In genomic region chr1:171375646-171376097, GRCm38 (mm10) we compare ENCODE assay signal across 11 mouse cellular contexts. TPM values are rescaled to one million over a fixed set of nuclear protein-coding genes. Genes with fewer than 3 reads are reported as not detected.
A peak's percentile ranks its signal among the peaks of the same experiment; 100 is the strongest.
DNase-seq lines count a peak whose midpoint lies in the region; ATAC-seq and TF ChIP-seq lines count a peak whose summit lies in the region.
"Had no signal": no experiment of that assay in that cellular context is flagged by ENCODE, and none has a peak within 500 bp of the region (broad histone marks: within the 10 kb centered on the region; RNA-seq: fewer than 3 reads in every experiment).

No protein-coding gene starts in this region.

- peak overlapping the region; percentile 46 for H3K4me3 ChIP-seq in E14TG2a.4 (replicated peaks; ENCODE audit: low read length)
- no peak overlapping the region for H3K4me3 ChIP-seq in limb, embryonic 15.5 days
- H3K4me3 ChIP-seq: forebrain, embryonic 13.5 days; heart, embryonic 15.5 days had no signal

- intact Hi-C loops in heart, postnatal 25 days (cut with DNase I) = no loop called here

- peaks cover 20% of the 10 kb centered on the region for H3K27me3 ChIP-seq in E14TG2a.4 (ENCODE audit: insufficient read depth, low read length)
- H3K27me3 ChIP-seq in limb, embryonic 15.5 days = peaks cover 41% of the 10 kb centered on the region

- H3K9ac ChIP-seq in limb, embryonic 15.5 days = no peak overlapping the region
- H3K9ac ChIP-seq: forebrain, embryonic 13.5 days; heart, embryonic 15.5 days had no signal

- no peak for TF ChIP-seq CTCF in E14TG2a.4 (conservative IDR thresholded peaks at IDR 0.05; ENCODE audit: low read length)

- ATAC-seq in limb, embryonic 15.5 days (ENCODE audit: insufficient number of reproducible peaks, low FRiP score, low TSS enrichment, low read depth) = no peak
- peak; percentile 70 for ATAC-seq in megakaryocyte progenitor cell, adult 5-6 weeks (replicated peaks; ENCODE audit: poor library complexity)
- ATAC-seq: forebrain, embryonic 13.5 days had no signal

- H3K4me1 ChIP-seq in E14TG2a.4 (replicated peaks; ENCODE audit: low read depth, low read length) = peaks cover 88% of the 10 kb centered on the region
- H3K4me1 ChIP-seq in limb, embryonic 15.5 days = peaks cover 26% of the 10 kb centered on the region

- 0 out of 2 replicates have a peak overlapping the region, but pooled peaks have one; percentile 13 for H3K27ac ChIP-seq in limb, embryonic 15.5 days
- H3K27ac ChIP-seq: forebrain, embryonic 13.5 days; heart, embryonic 15.5 days had no signal

- DNase-seq in heart, postnatal 4 days = peak; percentile 20
- DNase-seq in heart, postnatal 25 days (ENCODE audit: low spot score) = no peak
- DNase-seq in right cerebral cortex, adult 2 months (ENCODE audit: low spot score in 2 of 2) = no peak
- DNase-seq in cerebellum, adult 11 months = no peak
- no peak for DNase-seq in gastrocnemius, postnatal 10 days
- DNase-seq: cerebellum, adult 9-11 months had no signal

- no peaks in the 10 kb centered on the region for H3K9me3 ChIP-seq in E14TG2a.4 (ENCODE audit: low read length)
- H3K9me3 ChIP-seq in limb, embryonic 15.5 days = no peaks in the 10 kb centered on the region
- H3K9me3 ChIP-seq: forebrain, embryonic 13.5 days; heart, embryonic 15.5 days had no signal

- no peaks in the 10 kb centered on the region for H3K36me3 ChIP-seq in E14TG2a.4 (ENCODE audit: insufficient read depth, low read length)
- H3K36me3 ChIP-seq in limb, embryonic 15.5 days = no peaks in the 10 kb centered on the region
- H3K36me3 ChIP-seq: heart, embryonic 15.5 days had no signal

- no peak overlapping the region for H3K4me2 ChIP-seq in limb, embryonic 15.5 days
- H3K4me2 ChIP-seq: forebrain, embryonic 13.5 days; heart, embryonic 15.5 days had no signal

- 44% methylated on average over 9 of the region's 9 CpGs for WGBS in limb, embryonic 15.5 days

RNA-seq across cellular contexts. Expression of gene Nectin4, which starts 5.8 kb away (rescaled TPM):
- total RNA-seq in heart, postnatal 4 days (2021) = under 1 TPM; 0.07 TPM
- under 1 TPM; 0.21 to 0.42 TPM for total RNA-seq in heart, postnatal 25 days (2021)
- polyA plus RNA-seq in limb, embryonic 15.5 days (2015; fragmentation: Nextera tagmentation; extraction: Ambion mirVana) = 56.3 and 61.5 TPM in 2 replicates
- 0.15 and 0.49 TPM in 2 replicates for total RNA-seq in megakaryocyte progenitor cell, adult 5-6 weeks (2015)
- 0.37 and 0.84 TPM in 2 replicates for total RNA-seq in megakaryocyte progenitor cell, adult 5-6 weeks (2017)
- under 1 TPM; 0.07 to 0.20 TPM for total RNA-seq in gastrocnemius, postnatal 10 days (2021)

RNA-seq across cellular contexts. Expression of gene Arhgap30, which starts 13.1 kb away (rescaled TPM):
- 1 to 10 TPM in 1 of 2 experiments, under 1 TPM in 1; 0.90 to 1.5 TPM for total RNA-seq in heart, postnatal 4 days (2021)
- total RNA-seq in heart, postnatal 25 days (2021) = 1 to 10 TPM; 2.7 TPM
- 2.9 and 3.2 TPM in 2 replicates for polyA plus RNA-seq in limb, embryonic 15.5 days (2015; fragmentation: Nextera tagmentation; extraction: Ambion mirVana)
- 30.2 and 31.7 TPM in 2 replicates for total RNA-seq in megakaryocyte progenitor cell, adult 5-6 weeks (2015)
- 68.0 and 70.5 TPM in 2 replicates for total RNA-seq in megakaryocyte progenitor cell, adult 5-6 weeks (2017)
- 1 to 10 TPM; 1.7 to 2.3 TPM for total RNA-seq in gastrocnemius, postnatal 10 days (2021)

RNA-seq across cellular contexts. Expression of gene Klhdc9, which starts 15.1 kb away (rescaled TPM):
- under 1 TPM; 0.50 TPM for total RNA-seq in heart, postnatal 4 days (2021)
- not detected for total RNA-seq in heart, postnatal 25 days (2021)
- 1.5 TPM in 2 replicates for polyA plus RNA-seq in limb, embryonic 15.5 days (2015; fragmentation: Nextera tagmentation; extraction: Ambion mirVana)
- total RNA-seq in megakaryocyte progenitor cell, adult 5-6 weeks (2015) = 0.96 TPM in 1 of 2 replicates, not detected in the other
- total RNA-seq in megakaryocyte progenitor cell, adult 5-6 weeks (2017) = 0.33 and 0.71 TPM in 2 replicates
- under 1 TPM; 0.31 to 0.61 TPM for total RNA-seq in gastrocnemius, postnatal 10 days (2021)

RNA-seq across cellular contexts. Expression of gene Pfdn2, which starts 30.2 kb away (rescaled TPM):
- total RNA-seq in heart, postnatal 4 days (2021) = 10 to 100 TPM; 76.2 to 80.2 TPM
- total RNA-seq in heart, postnatal 25 days (2021) = 10 to 100 TPM; 74.3 to 84.4 TPM
- 93.0 and 95.1 TPM in 2 replicates for polyA plus RNA-seq in limb, embryonic 15.5 days (2015; fragmentation: Nextera tagmentation; extraction: Ambion mirVana)
- total RNA-seq in megakaryocyte progenitor cell, adult 5-6 weeks (2015) = 50.2 and 52.3 TPM in 2 replicates
- total RNA-seq in megakaryocyte progenitor cell, adult 5-6 weeks (2017) = 35.5 and 52.3 TPM in 2 replicates
- 100 to 1,000 TPM; 104 to 113 TPM for total RNA-seq in gastrocnemius, postnatal 10 days (2021)

RNA-seq across cellular contexts. Expression of gene Nit1, which starts 30.2 kb away (rescaled TPM):
- total RNA-seq in heart, postnatal 4 days (2021) = 10 to 100 TPM; 17.9 to 20.3 TPM
- 10 to 100 TPM; 26.1 to 29.9 TPM for total RNA-seq in heart, postnatal 25 days (2021)
- polyA plus RNA-seq in limb, embryonic 15.5 days (2015; fragmentation: Nextera tagmentation; extraction: Ambion mirVana) = 38.8 and 38.9 TPM in 2 replicates
- total RNA-seq in megakaryocyte progenitor cell, adult 5-6 weeks (2015) = 7.6 and 9.8 TPM in 2 replicates
- 31.7 and 34.1 TPM in 2 replicates for total RNA-seq in megakaryocyte progenitor cell, adult 5-6 weeks (2017)
- 10 to 100 TPM; 20.1 to 22.5 TPM for total RNA-seq in gastrocnemius, postnatal 10 days (2021)

Comparison
In these comparisons a context has a peak if more than half of its experiments do, and no peak if none do; other contexts are left out.
1. RNA of gene Arhgap30, which starts 13.1 kb away (total RNA-seq): 30.2 to 70.5 TPM in megakaryocyte progenitor cell, adult 5-6 weeks; 2.7 TPM in heart, postnatal 25 days, 1.7 to 2.3 TPM in gastrocnemius, postnatal 10 days and 0.90 to 1.5 TPM in heart, postnatal 4 days; every median in the first group is over 4 times any median in the second.